Mouse (Mus musculus) intestine, postnatal 0 days (tissue): ENCODE measurements around the gene Jhy. TPM values are rescaled to one million over a fixed set of nuclear protein-coding genes. Genes with fewer than 3 reads are reported as not detected.

Source experiments
- ATAC-seq: fragments of 200-750 bp; cut with Nextera tagmentation; 2 replicates; pipeline ENCODE4 v1.8.0; 2017; ENCODE audit warnings: mild to moderate bottlenecking, moderate TSS enrichment, moderate library complexity
- H3K27ac ChIP-seq: fragments of 300-500 bp; sonication (generic); 2 replicates; pipeline ENCODE4 v1.5.1; 2014; ENCODE audit warnings: mild to moderate bottlenecking, low read depth, low read length, moderate library complexity
- H3K27me3 ChIP-seq: fragments of 300-500 bp; sonication (generic); replicated peaks from 2 replicates; pipeline ENCODE4 v1.6.1; 2014; ENCODE audit warnings: low read length, mixed read lengths; ENCODE audit not compliant: control insufficient read depth, insufficient read depth
- H3K36me3 ChIP-seq: fragments of 300-500 bp; sonication (generic); 2 replicates; pipeline ENCODE4 v1.6.1; 2014; ENCODE audit warnings: mild to moderate bottlenecking, moderate library complexity; ENCODE audit not compliant: control insufficient read depth, insufficient read depth
- H3K4me1 ChIP-seq: fragments of 300-500 bp; sonication (generic); replicated peaks from 2 replicates; pipeline ENCODE4 v1.6.1; 2014; ENCODE audit warnings: antibody characterized with exemption, low read length, mixed read lengths; ENCODE audit not compliant: control insufficient read depth, insufficient read depth
- H3K4me2 ChIP-seq: fragments of 300-500 bp; sonication (generic); replicated peaks from 2 replicates; pipeline ENCODE4 v1.6.1; 2014; ENCODE audit warnings: low read depth, mild to moderate bottlenecking, moderate library complexity
- H3K4me3 ChIP-seq: fragments of 300-500 bp; sonication (generic); 2 replicates; pipeline ENCODE4 v1.5.1; 2014; ENCODE audit warnings: low read depth, low read length
- H3K9ac ChIP-seq: fragments of 300-500 bp; sonication (generic); 2 replicates; pipeline ENCODE4 v1.6.1; 2014; ENCODE audit warnings: mild to moderate bottlenecking, low read depth, low read length
- H3K9me3 ChIP-seq: fragments of 300-500 bp; sonication (generic); 2 replicates; pipeline ENCODE4 v1.6.1; 2016; ENCODE audit warnings: mixed run types; ENCODE audit not compliant: control insufficient read depth
- CTCF ChIP-seq: sonication (generic); IDR thresholded peaks from 2 replicates; pipeline ENCODE4 v1.5.1; 2016; ENCODE audit warnings: low read depth, mild to moderate bottlenecking, control low read depth, antibody characterized with exemption, moderate library complexity
- WGBS: fragments of 180-500 bp; shearing (Covaris S2); extraction: QIAGEN DNeasy Blood & Tissue Kit; methylation state at CpG from one replicate; pipeline ENCODE4 v1.1.7; 2014; 5-methylcytosine and 5-hydroxymethylcytosine counted together
- polyA plus RNA-seq: library from polyadenylated mRNA; unstranded; fragments of >200 nt; fragmentation: Nextera tagmentation; extraction: Ambion mirVana; gene quantifications from 2 replicates; pipeline ENCODE4 v1.2.1, GENCODE M21; 2015

Gene Jhy
- polyA plus RNA-seq, 1 experiment from 2014 or later, result 0.14 TPM

GRCm38 (mm10) chr9:40874961-40875360, 89.0 kb downstream of the Jhy start:
- Histone ChIP-seq H3K4me2 (no peak overlapping the region), H3K27me3 (peaks cover 97% of the 10 kb centered on the region), H3K9ac (no peak overlapping the region), H3K36me3 (no peaks in the 10 kb centered on the region), H3K4me1 (no peaks in the 10 kb centered on the region), H3K9me3 (no peaks in the 10 kb centered on the region), H3K4me3 (no peak overlapping the region), H3K27ac (no peak overlapping the region)
- 3% methylated on average over 4 of the region's 4 CpGs for WGBS
- TF ChIP-seq CTCF, result no peak
- no peak for ATAC-seq

- H3K4me3 ChIP-seq, result peak within 1 kb of the TSS; percentile 7; the same call in 1 of the 2 replicates
- 4% methylated on average over 31 of the region's 32 CpGs for WGBS
Measured at GRCm38 (mm10) chr9:40873556-40874470, 90.1 kb downstream of the Jhy start, which contains the start of gene Bsx. TSS of gene Bsx (plus strand) at chr9:40874127.

GRCm38 (mm10) chr9:40872156-40872478, 91.8 kb downstream of the Jhy start:
- ATAC-seq, result no peak
- Histone ChIP-seq H3K36me3 (no peaks in the 10 kb centered on the region), H3K4me1 (no peaks in the 10 kb centered on the region), H3K27me3 (peaks cover 75% of the 10 kb centered on the region), H3K9ac (no peak overlapping the region), H3K9me3 (no peaks in the 10 kb centered on the region), H3K27ac (no peak overlapping the region), H3K4me2 (peak overlapping the region; percentile 63), H3K4me3 (peak overlapping the region; percentile 35)
- WGBS, result 5% methylated on average over 8 of the region's 8 CpGs
- peak; percentile 64 for TF ChIP-seq CTCF

More at GRCm38 (mm10) chr9:40873556-40874470, 90.1 kb downstream of the Jhy start, which contains the start of gene Bsx:
- no peaks in the 10 kb centered on the region for H3K9me3 ChIP-seq
- H3K4me1 ChIP-seq, result no peaks in the 10 kb centered on the region
- H3K27ac ChIP-seq, result no peak within 1 kb of the TSS
- peaks cover 92% of the 10 kb centered on the region for H3K27me3 ChIP-seq
- peak within 1 kb of the TSS; percentile 21; the same call in 1 of the 2 replicates for H3K4me2 ChIP-seq
- H3K9ac ChIP-seq, result no peak within 1 kb of the TSS
- no peak for ATAC-seq
- H3K36me3 ChIP-seq, result no peaks in the 10 kb centered on the region
- no peak for TF ChIP-seq CTCF

GRCm38 (mm10) chr9:40871369-40872155, 92.4 kb downstream of the Jhy start:
- Histone ChIP-seq H3K9me3 (no peaks in the 10 kb centered on the region), H3K27ac (no peak overlapping the region), H3K4me3 (peak overlapping the region; percentile 35), H3K27me3 (peaks cover 70% of the 10 kb centered on the region), H3K4me2 (peak overlapping the region; percentile 63), H3K9ac (no peak overlapping the region), H3K4me1 (no peaks in the 10 kb centered on the region), H3K36me3 (no peaks in the 10 kb centered on the region)
- ATAC-seq, result no peak
- TF ChIP-seq CTCF, result no peak
- WGBS, result 2% methylated on average over 34 of the region's 34 CpGs

GRCm38 (mm10) chr9:40870331-40870730, 93.6 kb downstream of the Jhy start:
- Histone ChIP-seq H3K4me3 (no peak overlapping the region), H3K9me3 (no peaks in the 10 kb centered on the region), H3K27ac (no peak overlapping the region), H3K36me3 (no peaks in the 10 kb centered on the region), H3K4me1 (no peaks in the 10 kb centered on the region), H3K4me2 (no peak overlapping the region), H3K9ac (no peak overlapping the region), H3K27me3 (peaks cover 57% of the 10 kb centered on the region)
- TF ChIP-seq CTCF, result no peak
- 85% methylated on average over 5 of the region's 5 CpGs for WGBS
- ATAC-seq, result no peak

- Histone ChIP-seq H3K4me2 (peak overlapping the region; percentile 60; the same call in 1 of the 2 replicates), H3K4me1 (no peaks in the 10 kb centered on the region), H3K9ac (no peak overlapping the region), H3K27me3 (peaks cover 6% of the 10 kb centered on the region; the same call in 1 of the 2 replicates), H3K4me3 (0 out of 2 replicates have a peak overlapping the region, but pooled peaks have one; percentile 26), H3K27ac (no peak overlapping the region), H3K9me3 (no peaks in the 10 kb centered on the region), H3K36me3 (no peaks in the 10 kb centered on the region)
- no peak for ATAC-seq
- no peak for TF ChIP-seq CTCF
- 19% methylated on average over 9 of the region's 9 CpGs for whole genome bisulfite sequencing
Measured at GRCm38 (mm10) chr9:40859196-40859595, 104.7 kb downstream of the Jhy start.
